Mouse (Mus musculus): Measurements from ENCODE around the gene Prkacb. TPM values are rescaled to one million over a fixed set of nuclear protein-coding genes. Genes with fewer than 3 reads are reported as not detected.

Prkacb gene
- total RNA-seq, 1 experiment = 19.1 TPM

GRCm38 (mm10) chr3:146683095-146683494 lies 129.7 kb downstream of the Prkacb start:
- Histone ChIP-seq H3K4me1 (ENCODE audit: control insufficient read depth in 2 of 2, insufficient read depth in 2 of 2, low read length in 2 of 2, poor library complexity in 1 of 2) (0 out of 4 replicates have a peak, but pooled peaks cover 0 to 1% of the 10 kb centered on the region in 2 experiments), H3K27ac (ENCODE audit: insufficient read depth, low read depth, low read length, poor library complexity, severe bottlenecking) (no peak overlapping the region), H3K9me3 (ENCODE audit: control insufficient read depth, insufficient read depth, low read depth, low read length) (no peaks in the 10 kb centered on the region), H3K4me3 (ENCODE audit: insufficient read depth in 1 of 2, low read depth in 1 of 2, low read length in 2 of 2, poor library complexity in 1 of 2, severe bottlenecking in 1 of 2) (no peak overlapping the region), H3K36me3 (ENCODE audit: control insufficient read depth, insufficient read depth, low read length, poor library complexity, severe bottlenecking) (no peaks in the 10 kb centered on the region), H3K9ac (ENCODE audit: insufficient read depth, low read depth, low read length, poor library complexity, severe bottlenecking) (no peak overlapping the region)
- TF ChIP-seq ZNF384 (IDR thresholded peaks at IDR 0.05; ENCODE audit: low read depth, low read length) (no peak), HCFC1 (IDR thresholded peaks at IDR 0.05; ENCODE audit: borderline replicate concordance, insufficient read depth, low read length) (no peak), MAFK (IDR thresholded peaks at IDR 0.05; ENCODE audit: insufficient read depth, low read depth, low read length) (no peak), ZC3H11A (IDR thresholded peaks at IDR 0.05; ENCODE audit: borderline replicate concordance, low read depth, low read length) (no peak), CHD2 (IDR thresholded peaks at IDR 0.05; ENCODE audit: low read depth, low read length) (no peak)
- no peak for DNase-seq (ENCODE audit: low read depth, low spot score)
- in situ Hi-C loops (cut with MboI; ENCODE audit: low sequenced_read_pairs in 2 of 2, unreplicated experiment in 2 of 2) = no loop called here

GRCm38 (mm10) chr3:146682140-146682651 lies 130.6 kb downstream of the Prkacb start:
- no peak for DNase-seq (ENCODE audit: low read depth, low spot score)
- no peak for TF ChIP-seq ZNF384 (IDR thresholded peaks at IDR 0.05; ENCODE audit: low read depth, low read length)
- TF ChIP-seq MAFK (IDR thresholded peaks at IDR 0.05; ENCODE audit: insufficient read depth, low read depth, low read length) = no peak
- no peak for TF ChIP-seq HCFC1 (IDR thresholded peaks at IDR 0.05; ENCODE audit: borderline replicate concordance, insufficient read depth, low read length)
- TF ChIP-seq ZC3H11A (IDR thresholded peaks at IDR 0.05; ENCODE audit: borderline replicate concordance, low read depth, low read length) = no peak
- Histone ChIP-seq H3K4me1 (ENCODE audit: control insufficient read depth in 2 of 2, insufficient read depth in 2 of 2, low read length in 2 of 2, poor library complexity in 1 of 2) (0 out of 4 replicates have a peak, but pooled peaks cover 0 to 1% of the 10 kb centered on the region in 2 experiments), H3K4me3 (ENCODE audit: insufficient read depth in 1 of 2, low read depth in 1 of 2, low read length in 2 of 2, poor library complexity in 1 of 2, severe bottlenecking in 1 of 2) (no peak overlapping the region), H3K27ac (ENCODE audit: insufficient read depth, low read depth, low read length, poor library complexity, severe bottlenecking) (no peak overlapping the region), H3K9ac (ENCODE audit: insufficient read depth, low read depth, low read length, poor library complexity, severe bottlenecking) (no peak overlapping the region), H3K36me3 (ENCODE audit: control insufficient read depth, insufficient read depth, low read length, poor library complexity, severe bottlenecking) (no peaks in the 10 kb centered on the region), H3K9me3 (ENCODE audit: control insufficient read depth, insufficient read depth, low read depth, low read length) (no peaks in the 10 kb centered on the region)
- in situ Hi-C loops (cut with MboI; ENCODE audit: low sequenced_read_pairs in 2 of 2, unreplicated experiment in 2 of 2) = no loop called here

- H3K36me3 ChIP-seq (ENCODE audit: control insufficient read depth, insufficient read depth, low read length, poor library complexity, severe bottlenecking) = no peaks in the 10 kb centered on the region
- DNase-seq (ENCODE audit: low read depth, low spot score) = no peak
- H3K9ac ChIP-seq (ENCODE audit: insufficient read depth, low read depth, low read length, poor library complexity, severe bottlenecking) = no peak overlapping the region
- TF ChIP-seq MAFK (IDR thresholded peaks at IDR 0.05; ENCODE audit: insufficient read depth, low read depth, low read length) (no peak), ZC3H11A (IDR thresholded peaks at IDR 0.05; ENCODE audit: borderline replicate concordance, low read depth, low read length) (no peak), ZNF384 (IDR thresholded peaks at IDR 0.05; ENCODE audit: low read depth, low read length) (no peak)
- H3K4me3 ChIP-seq (ENCODE audit: insufficient read depth in 1 of 2, low read depth in 1 of 2, low read length in 2 of 2, poor library complexity in 1 of 2, severe bottlenecking in 1 of 2) = no peak overlapping the region
- in situ Hi-C loops (cut with MboI; ENCODE audit: low sequenced_read_pairs in 2 of 2, unreplicated experiment in 2 of 2) = no loop called here
- 0 out of 4 replicates have a peak, but pooled peaks cover 0 to 1% of the 10 kb centered on the region in 2 experiments for H3K4me1 ChIP-seq (ENCODE audit: control insufficient read depth in 2 of 2, insufficient read depth in 2 of 2, low read length in 2 of 2, poor library complexity in 1 of 2)
- no peak overlapping the region for H3K27ac ChIP-seq (ENCODE audit: insufficient read depth, low read depth, low read length, poor library complexity, severe bottlenecking)
- no peaks in the 10 kb centered on the region for H3K9me3 ChIP-seq (ENCODE audit: control insufficient read depth, insufficient read depth, low read depth, low read length)
Observed at GRCm38 (mm10) chr3:146681696-146682095, 131.1 kb downstream of the Prkacb start.

- H3K9me3 ChIP-seq (ENCODE audit: control insufficient read depth, insufficient read depth, low read depth, low read length) = no peaks in the 10 kb centered on the region
- TF ChIP-seq ZNF384 (IDR thresholded peaks at IDR 0.05; ENCODE audit: low read depth, low read length) (no peak), CHD2 (IDR thresholded peaks at IDR 0.05; ENCODE audit: low read depth, low read length) (no peak), ZC3H11A (IDR thresholded peaks at IDR 0.05; ENCODE audit: borderline replicate concordance, low read depth, low read length) (no peak), HCFC1 (IDR thresholded peaks at IDR 0.05; ENCODE audit: borderline replicate concordance, insufficient read depth, low read length) (no peak), MAFK (IDR thresholded peaks at IDR 0.05; ENCODE audit: insufficient read depth, low read depth, low read length) (no peak)
- no peak overlapping the region for H3K27ac ChIP-seq (ENCODE audit: insufficient read depth, low read depth, low read length, poor library complexity, severe bottlenecking)
- in situ Hi-C loops (cut with MboI; ENCODE audit: low sequenced_read_pairs in 2 of 2, unreplicated experiment in 2 of 2) = no loop called here
- no peaks in the 10 kb centered on the region for H3K36me3 ChIP-seq (ENCODE audit: control insufficient read depth, insufficient read depth, low read length, poor library complexity, severe bottlenecking)
- no peak for DNase-seq (ENCODE audit: low read depth, low spot score)
- H3K4me3 ChIP-seq (ENCODE audit: insufficient read depth in 1 of 2, low read depth in 1 of 2, low read length in 2 of 2, poor library complexity in 1 of 2, severe bottlenecking in 1 of 2) = no peak overlapping the region
- H3K9ac ChIP-seq (ENCODE audit: insufficient read depth, low read depth, low read length, poor library complexity, severe bottlenecking) = no peak overlapping the region
- 0 out of 4 replicates have a peak, but pooled peaks cover 0 to 1% of the 10 kb centered on the region in 2 experiments for H3K4me1 ChIP-seq (ENCODE audit: control insufficient read depth in 2 of 2, insufficient read depth in 2 of 2, low read length in 2 of 2, poor library complexity in 1 of 2)
Observed at GRCm38 (mm10) chr3:146680625-146681024, 132.2 kb downstream of the Prkacb start.

- DNase-seq (ENCODE audit: low read depth, low spot score) = no peak
- Histone ChIP-seq H3K36me3 (ENCODE audit: control insufficient read depth, insufficient read depth, low read length, poor library complexity, severe bottlenecking) (no peaks in the 10 kb centered on the region), H3K27ac (ENCODE audit: insufficient read depth, low read depth, low read length, poor library complexity, severe bottlenecking) (no peak overlapping the region), H3K4me1 (ENCODE audit: control insufficient read depth in 2 of 2, insufficient read depth in 2 of 2, low read length in 2 of 2, poor library complexity in 1 of 2) (0 out of 4 replicates have a peak, but pooled peaks cover 0 to 1% of the 10 kb centered on the region in 2 experiments), H3K9ac (ENCODE audit: insufficient read depth, low read depth, low read length, poor library complexity, severe bottlenecking) (no peak overlapping the region), H3K9me3 (ENCODE audit: control insufficient read depth, insufficient read depth, low read depth, low read length) (no peaks in the 10 kb centered on the region), H3K4me3 (ENCODE audit: insufficient read depth in 1 of 2, low read depth in 1 of 2, low read length in 2 of 2, poor library complexity in 1 of 2, severe bottlenecking in 1 of 2) (no peak overlapping the region)
- TF ChIP-seq ZNF384 (IDR thresholded peaks at IDR 0.05; ENCODE audit: low read depth, low read length) (no peak), HCFC1 (IDR thresholded peaks at IDR 0.05; ENCODE audit: borderline replicate concordance, insufficient read depth, low read length) (no peak), ZC3H11A (IDR thresholded peaks at IDR 0.05; ENCODE audit: borderline replicate concordance, low read depth, low read length) (no peak), CHD2 (IDR thresholded peaks at IDR 0.05; ENCODE audit: low read depth, low read length) (no peak), MAFK (IDR thresholded peaks at IDR 0.05; ENCODE audit: insufficient read depth, low read depth, low read length) (no peak)
- in situ Hi-C loops (cut with MboI; ENCODE audit: low sequenced_read_pairs in 2 of 2, unreplicated experiment in 2 of 2) = no loop called here
Observed at GRCm38 (mm10) chr3:146679646-146680045, 133.1 kb downstream of the Prkacb start.

Measured in ES-E14 (cell line).